Mouse (Mus musculus) ES-Bruce4 (cell line): ENCODE measurements around the gene Mllt6.
A peak's percentile ranks its signal among the peaks of the same experiment; 100 is the strongest.

Experiments
- CTCF ChIP-seq: IDR thresholded peaks from one replicate; pipeline ENCODE4 v1.8.1; 2011; ENCODE audit warnings: low read depth, low read length
- EP300 ChIP-seq: IDR thresholded peaks from 2 replicates; pipeline ENCODE4 v1.6.1; 2011; ENCODE audit warnings: low read depth, low read length; ENCODE audit not compliant: insufficient read depth
- POLR2A ChIP-seq: IDR thresholded peaks from one replicate; pipeline ENCODE4 v1.8.1; 2011; ENCODE audit warnings: low read length; ENCODE audit not compliant: insufficient read depth

DNA sequence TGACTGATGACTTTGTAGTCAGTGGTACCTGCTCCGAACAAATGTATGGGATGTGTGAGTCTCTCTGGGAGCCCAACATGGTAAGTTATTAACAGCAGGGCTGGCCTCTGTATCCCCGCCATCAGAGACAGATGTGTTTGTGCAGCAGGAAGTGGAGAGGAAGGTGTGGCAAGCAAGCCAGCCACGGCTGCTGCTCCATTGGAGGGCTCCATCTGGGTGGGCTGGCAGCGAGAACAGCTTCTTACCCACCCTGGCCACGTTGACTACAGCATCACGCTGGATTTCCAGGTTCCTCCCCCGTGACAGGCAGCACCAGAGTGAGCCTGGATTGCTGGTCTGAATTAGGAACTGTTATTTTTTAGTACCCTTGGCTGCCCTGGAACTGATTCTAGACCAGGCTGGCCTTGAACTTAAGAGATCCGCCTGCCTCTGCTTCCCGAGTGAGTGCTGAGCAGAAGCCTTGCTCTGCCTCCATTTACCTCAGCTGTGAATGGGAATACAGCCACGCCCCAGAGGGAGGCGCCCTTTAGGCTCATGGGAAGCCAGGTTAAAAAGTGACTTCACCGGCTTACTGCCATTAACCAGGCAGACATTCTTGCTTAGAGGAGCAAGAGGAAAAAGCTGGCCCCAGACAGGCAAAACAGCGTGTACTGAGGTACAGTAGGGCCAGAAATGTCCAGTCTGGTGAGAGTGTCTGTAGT lies 48.1 kb downstream of the Mllt6 start:
- no peak for TF ChIP-seq EP300
- peak; percentile 9 for TF ChIP-seq CTCF
- TF ChIP-seq POLR2A, result no peak
